Mouse (Mus musculus) liver, embryonic 15.5 days (tissue): ENCODE results near the gene Dvl1. TPM values are rescaled to one million over a fixed set of nuclear protein-coding genes. Genes with fewer than 3 reads are reported as not detected.

ENCODE experiments used
- ATAC-seq: fragments of 200-750 bp; cut with Nextera tagmentation; 2 replicates; pipeline ENCODE4 v1.8.0; 2017; ENCODE audit warnings: moderate number of reproducible peaks, mild to moderate bottlenecking, moderate library complexity; ENCODE audit not compliant: insufficient read depth
- H3K27ac ChIP-seq: fragments of 300-500 bp; sonication (generic); replicated peaks from 2 replicates; pipeline ENCODE4 v1.5.1; 2015; ENCODE audit warnings: mild to moderate bottlenecking, inconsistent platforms
- H3K27me3 ChIP-seq: fragments of 300-500 bp; sonication (generic); 2 replicates; pipeline ENCODE4 v1.6.1; 2015; ENCODE audit warnings: mild to moderate bottlenecking, inconsistent platforms
- H3K36me3 ChIP-seq: fragments of 300-500 bp; sonication (generic); replicated peaks from 2 replicates; pipeline ENCODE4 v1.6.1; 2015; ENCODE audit warnings: moderate library complexity, mild to moderate bottlenecking, inconsistent platforms
- H3K4me1 ChIP-seq: fragments of 300-500 bp; sonication (generic); replicated peaks from 2 replicates; pipeline ENCODE4 v1.6.1; 2015; ENCODE audit warnings: inconsistent platforms
- H3K4me2 ChIP-seq: fragments of 300-500 bp; sonication (generic); 2 replicates; pipeline ENCODE4 v1.6.1; 2015; ENCODE audit warnings: moderate library complexity, mild to moderate bottlenecking, inconsistent platforms
- H3K4me3 ChIP-seq: fragments of 300-500 bp; sonication (generic); replicated peaks from 2 replicates; pipeline ENCODE4 v1.5.1; 2015; ENCODE audit warnings: mild to moderate bottlenecking, inconsistent platforms
- H3K9ac ChIP-seq: fragments of 300-500 bp; sonication (generic); 2 replicates; pipeline ENCODE4 v1.6.1; 2015; ENCODE audit warnings: moderate library complexity, mild to moderate bottlenecking, inconsistent platforms
- H3K9me3 ChIP-seq: fragments of 300-500 bp; sonication (generic); replicated peaks from 2 replicates; pipeline ENCODE4 v1.6.1; 2016; ENCODE audit warnings: inconsistent platforms
- WGBS: fragments of 180-500 bp; shearing (Covaris S2); methylation state at CpG from one replicate; pipeline ENCODE4 v1.1.7; 2015; ENCODE audit warnings: mixed read lengths; ENCODE audit not compliant: insufficient replicate concordance; 5-methylcytosine and 5-hydroxymethylcytosine counted together
- polyA plus RNA-seq: library from polyadenylated mRNA; unstranded; fragments of >200 nt; fragmentation: Nextera tagmentation; extraction: Ambion mirVana; gene quantifications from 2 replicates; pipeline ENCODE4 v1.2.1, GENCODE M21; 2015

Dvl1 gene
- polyA plus RNA-seq, 1 experiment from 2014 or later = 5.0 TPM

GRCm38 (mm10) chr4:155829866-155830265, 17.3 kb upstream of the Dvl1 start:
- ATAC-seq = no peak
- H3K9ac ChIP-seq = no peak overlapping the region
- 87% methylated on average over 4 of the region's 4 CpGs for WGBS
- H3K4me2 ChIP-seq = no peak overlapping the region
- no peak overlapping the region for H3K27ac ChIP-seq
- H3K4me1 ChIP-seq = peaks cover 33% of the 10 kb centered on the region
- no peak overlapping the region for H3K4me3 ChIP-seq
- no peaks in the 10 kb centered on the region for H3K9me3 ChIP-seq
- H3K36me3 ChIP-seq = peaks cover 45% of the 10 kb centered on the region
- H3K27me3 ChIP-seq = no peaks in the 10 kb centered on the region

- H3K36me3 ChIP-seq = peaks cover 38% of the 10 kb centered on the region
- H3K4me1 ChIP-seq = peaks cover 33% of the 10 kb centered on the region
- H3K4me3 ChIP-seq = peak overlapping the region; percentile 93
- no peaks in the 10 kb centered on the region for H3K27me3 ChIP-seq
- 49% methylated on average over 8 of the region's 8 CpGs for WGBS
- peak overlapping the region; percentile 89; the same call in 1 of the 2 replicates for H3K9ac ChIP-seq
- H3K27ac ChIP-seq = peak overlapping the region; percentile 93
- ATAC-seq = no peak
- no peaks in the 10 kb centered on the region for H3K9me3 ChIP-seq
- peak overlapping the region; percentile 90 for H3K4me2 ChIP-seq
These were observed 16.6 kb upstream of the Dvl1 start for GRCm38 (mm10) chr4:155830596-155830995.

- WGBS = under 1% methylated on average over 49 of the region's 49 CpGs
- peak; percentile 97 for ATAC-seq
These were observed 15.9 kb upstream of the Dvl1 start, which contains the start of gene Aurkaip1 for GRCm38 (mm10) chr4:155831205-155831766. Gene Aurkaip1 (plus strand): TSS chr4:155831272.

GRCm38 (mm10) chr4:155831831-155832230, 15.4 kb upstream of the Dvl1 start:
- H3K4me3 ChIP-seq = peak overlapping the region; percentile 93
- H3K4me2 ChIP-seq = peak overlapping the region; percentile 90
- H3K27ac ChIP-seq = peak overlapping the region; percentile 93
- peak overlapping the region; percentile 89 for H3K9ac ChIP-seq
- ATAC-seq = peak; percentile 19
- no peaks in the 10 kb centered on the region for H3K9me3 ChIP-seq
- WGBS = under 1% methylated on average over 25 of the region's 25 CpGs
- H3K27me3 ChIP-seq = no peaks in the 10 kb centered on the region
- peaks cover 29% of the 10 kb centered on the region for H3K36me3 ChIP-seq
- peaks cover 33% of the 10 kb centered on the region for H3K4me1 ChIP-seq

More at GRCm38 (mm10) chr4:155831205-155831766, 15.9 kb upstream of the Dvl1 start, which contains the start of gene Aurkaip1:
- peak within 1 kb of the TSS; percentile 89 for H3K9ac ChIP-seq
- peaks cover 34% of the 10 kb centered on the region for H3K36me3 ChIP-seq
- peak within 1 kb of the TSS; percentile 93 for H3K27ac ChIP-seq
- H3K27me3 ChIP-seq = no peaks in the 10 kb centered on the region
- H3K4me1 ChIP-seq = peaks cover 33% of the 10 kb centered on the region
- H3K4me3 ChIP-seq = peak within 1 kb of the TSS; percentile 93
- H3K4me2 ChIP-seq = peak within 1 kb of the TSS; percentile 90
- no peaks in the 10 kb centered on the region for H3K9me3 ChIP-seq

- Histone ChIP-seq H3K9ac (peak overlapping the region; percentile 89), H3K4me2 (peak overlapping the region; percentile 90), H3K9me3 (no peaks in the 10 kb centered on the region), H3K4me1 (peaks cover 34% of the 10 kb centered on the region), H3K4me3 (peak overlapping the region; percentile 93), H3K27ac (peak overlapping the region; percentile 93), H3K36me3 (peaks cover 24% of the 10 kb centered on the region), H3K27me3 (no peaks in the 10 kb centered on the region)
- 44% methylated on average over 10 of the region's 10 CpGs for WGBS
- ATAC-seq = no peak
These were observed 14.9 kb upstream of the Dvl1 start for GRCm38 (mm10) chr4:155832321-155832720.

GRCm38 (mm10) chr4:155833234-155833633, 14.0 kb upstream of the Dvl1 start:
- Histone ChIP-seq H3K9me3 (no peaks in the 10 kb centered on the region), H3K36me3 (peaks cover 15% of the 10 kb centered on the region), H3K4me2 (peak overlapping the region; percentile 90), H3K4me3 (0 out of 2 replicates have a peak overlapping the region, but pooled peaks have one; percentile 93), H3K27ac (no peak overlapping the region; the same call in 1 of the 2 replicates), H3K4me1 (peaks cover 40% of the 10 kb centered on the region), H3K9ac (0 out of 2 replicates have a peak overlapping the region, but pooled peaks have one; percentile 6), H3K27me3 (no peaks in the 10 kb centered on the region)
- 68% methylated on average over 4 of the region's 4 CpGs for WGBS
- no peak for ATAC-seq

GRCm38 (mm10) chr4:155833836-155834235, 13.4 kb upstream of the Dvl1 start:
- Histone ChIP-seq H3K27ac (no peak overlapping the region), H3K27me3 (no peaks in the 10 kb centered on the region), H3K9me3 (no peaks in the 10 kb centered on the region), H3K4me1 (peaks cover 40% of the 10 kb centered on the region), H3K4me3 (no peak overlapping the region; the same call in 1 of the 2 replicates), H3K9ac (0 out of 2 replicates have a peak overlapping the region, but pooled peaks have one; percentile 6), H3K36me3 (peaks cover 11% of the 10 kb centered on the region), H3K4me2 (no peak overlapping the region)
- no peak for ATAC-seq
- 41% methylated on average over 2 of the region's 2 CpGs for WGBS

GRCm38 (mm10) chr4:155837404-155838010, 9.7 kb upstream of the Dvl1 start:
- peaks cover 9% of the 10 kb centered on the region for H3K36me3 ChIP-seq
- H3K9me3 ChIP-seq = no peaks in the 10 kb centered on the region
- WGBS = 26% methylated on average over 11 of the region's 11 CpGs
- H3K9ac ChIP-seq = no peak overlapping the region
- H3K27me3 ChIP-seq = peaks cover 31% of the 10 kb centered on the region
- no peak overlapping the region for H3K4me2 ChIP-seq
- peaks cover 52% of the 10 kb centered on the region for H3K4me1 ChIP-seq
- no peak for ATAC-seq
- H3K4me3 ChIP-seq = no peak overlapping the region
- 0 out of 2 replicates have a peak overlapping the region, but pooled peaks have one; percentile 14 for H3K27ac ChIP-seq

GRCm38 (mm10) chr4:155838187-155839153, 8.7 kb upstream of the Dvl1 start:
- H3K4me2 ChIP-seq = no peak overlapping the region
- no peak for ATAC-seq
- WGBS = 47% methylated on average over 8 of the region's 8 CpGs
- H3K27me3 ChIP-seq = peaks cover 40% of the 10 kb centered on the region
- H3K9me3 ChIP-seq = no peaks in the 10 kb centered on the region
- H3K4me3 ChIP-seq = no peak overlapping the region
- no peaks in the 10 kb centered on the region for H3K36me3 ChIP-seq
- H3K27ac ChIP-seq = peak overlapping the region; percentile 33; the same call in 1 of the 2 replicates
- H3K9ac ChIP-seq = no peak overlapping the region
- peaks cover 43% of the 10 kb centered on the region for H3K4me1 ChIP-seq

- peak; percentile 32 for ATAC-seq
- WGBS = 28% methylated on average over 16 of the region's 16 CpGs
- Histone ChIP-seq H3K36me3 (no peaks in the 10 kb centered on the region), H3K4me3 (peak within 1 kb of the TSS; percentile 60), H3K9me3 (no peaks in the 10 kb centered on the region), H3K4me2 (peak within 1 kb of the TSS; percentile 87), H3K4me1 (peaks cover 34% of the 10 kb centered on the region), H3K27me3 (peaks cover 40% of the 10 kb centered on the region), H3K27ac (peak within 1 kb of the TSS; percentile 33), H3K9ac (0 out of 2 replicates have a peak within 1 kb of the TSS, but pooled peaks have one; percentile 57)
These were observed 7.7 kb upstream of the Dvl1 start, which contains the start of gene Mxra8 for GRCm38 (mm10) chr4:155839483-155839910. Gene Mxra8 (plus strand): TSS chr4:155839680.
